Mouse (Mus musculus) MEL (cell line): ENCODE data around the gene Ptpn9. TPM values are rescaled to one million over a fixed set of nuclear protein-coding genes. Genes with fewer than 3 reads are reported as not detected.

Experiments
- DNase-seq: peaks from one replicate; pipeline ENCODE4 v3.0.0; 2011; ENCODE audit warnings: low read depth, low spot score
- H3K27ac ChIP-seq: 2 replicates; pipeline ENCODE4 v1.5.1; 2012; ENCODE audit warnings: low read depth, mild to moderate bottlenecking, control low read depth, low read length, moderate library complexity; ENCODE audit not compliant: control insufficient read depth
- H3K27me3 ChIP-seq, 2 experiments: fragments of 150-350 bp in 1 of 2; sonication (generic) in 1 of 2; 2 replicates each; pipeline ENCODE4 v1.6.1; 2012; ENCODE audit warnings: low read length in 2 of 2, mild to moderate bottlenecking in 2 of 2, improper control_type of control experiment in 1 of 2, moderate library complexity in 1 of 2; ENCODE audit not compliant: insufficient read depth in 2 of 2, control insufficient read depth in 1 of 2
- H3K36me3 ChIP-seq, 2 experiments: 2 replicates each; pipeline ENCODE4 v1.6.1; 2012 to 2014; ENCODE audit warnings: low read length in 2 of 2, improper control_type of control experiment in 1 of 2, inconsistent platforms in 1 of 2, mild to moderate bottlenecking in 1 of 2; ENCODE audit not compliant: insufficient read depth in 2 of 2, control insufficient read depth in 1 of 2
- H3K4me1 ChIP-seq, 2 experiments: fragments of 150-350 bp in 1 of 2; sonication (generic) in 1 of 2; 2 replicates each; pipeline ENCODE4 v1.6.1; 2012; ENCODE audit warnings: low read length in 2 of 2, improper control_type of control experiment in 1 of 2, mild to moderate bottlenecking in 1 of 2; ENCODE audit not compliant: insufficient read depth in 2 of 2, control insufficient read depth in 1 of 2
- H3K4me3 ChIP-seq, 2 experiments: fragments of 150-350 bp in 1 of 2; sonication (generic) in 1 of 2; 2 replicates each; pipeline ENCODE4 v1.5.1; 2012; ENCODE audit warnings: low read depth in 2 of 2, low read length in 2 of 2, mild to moderate bottlenecking in 2 of 2, moderate library complexity in 2 of 2, control low read depth in 1 of 2, improper control_type of control experiment in 1 of 2; ENCODE audit not compliant: control insufficient read depth in 1 of 2, insufficient read depth in 1 of 2
- H3K79me2 ChIP-seq: 2 replicates; pipeline ENCODE4 v1.6.1; 2012; ENCODE audit warnings: mild to moderate bottlenecking, low read length, moderate library complexity; ENCODE audit not compliant: control insufficient read depth, poor library complexity, insufficient read depth
- H3K9ac ChIP-seq: 2 replicates; pipeline ENCODE4 v1.6.1; 2012; ENCODE audit warnings: low read depth, mild to moderate bottlenecking, control low read depth, low read length, moderate library complexity; ENCODE audit not compliant: control insufficient read depth, poor library complexity, severe bottlenecking
- H3K9me3 ChIP-seq: fragments of 150-350 bp; sonication (generic); replicated peaks from 2 replicates; pipeline ENCODE4 v1.6.1; 2012; ENCODE audit warnings: mild to moderate bottlenecking, low read length, improper control_type of control experiment, moderate library complexity; ENCODE audit not compliant: insufficient read depth
- CHD1 ChIP-seq: IDR thresholded peaks from 2 replicates; pipeline ENCODE4 v1.6.1; 2012; ENCODE audit warnings: low read depth, mild to moderate bottlenecking, inconsistent platforms, low read length, improper control_type of control experiment
- CHD2 ChIP-seq: IDR thresholded peaks from 2 replicates; pipeline ENCODE4 v1.6.1; 2011; ENCODE audit warnings: low read length, improper control_type of control experiment
- CTCF ChIP-seq, 3 experiments: IDR thresholded peaks in 2 of 3; conservative IDR thresholded peaks in 1 of 3; 2 replicates each; pipeline ENCODE4 v1.5.1; 2011 to 2012; ENCODE audit warnings: low read length in 3 of 3, low read depth in 2 of 3, mild to moderate bottlenecking in 2 of 3, improper control_type of control experiment in 1 of 3, inconsistent platforms in 1 of 3, mixed read lengths in 1 of 3, moderate library complexity in 1 of 3; ENCODE audit not compliant: control insufficient read depth in 1 of 3, insufficient read depth in 1 of 3, poor library complexity in 1 of 3, severe bottlenecking in 1 of 3
- E2F4 ChIP-seq: IDR thresholded peaks from 2 replicates; pipeline ENCODE4 v1.6.1; 2011; ENCODE audit warnings: low read depth, low read length, improper control_type of control experiment, borderline replicate concordance
- ELF1 ChIP-seq: IDR thresholded peaks from 2 replicates; pipeline ENCODE4 v1.6.1; 2014; ENCODE audit warnings: low read depth, mild to moderate bottlenecking, inconsistent platforms, low read length, improper control_type of control experiment, moderate library complexity
- EP300 ChIP-seq, 2 experiments: IDR thresholded peaks; 2 replicates each; pipeline ENCODE4 v1.6.1; 2011; ENCODE audit warnings: improper control_type of control experiment in 2 of 2, low read length in 2 of 2, low read depth in 1 of 2, mild to moderate bottlenecking in 1 of 2
- ETS1 ChIP-seq: IDR thresholded peaks from 2 replicates; pipeline ENCODE4 v1.6.1; 2012; ENCODE audit warnings: low read depth, mild to moderate bottlenecking, inconsistent platforms, low read length, improper control_type of control experiment, moderate library complexity
- GABPA ChIP-seq: IDR thresholded peaks from 2 replicates; pipeline ENCODE4 v1.6.1; 2012; ENCODE audit warnings: low read depth, mild to moderate bottlenecking, inconsistent platforms, low read length, improper control_type of control experiment, moderate library complexity
- HCFC1 ChIP-seq: IDR thresholded peaks from 2 replicates; pipeline ENCODE4 v1.6.1; 2012; ENCODE audit warnings: low read depth, mild to moderate bottlenecking, inconsistent platforms, low read length, improper control_type of control experiment, moderate library complexity
- KAT2A ChIP-seq: conservative IDR thresholded peaks from 2 replicates; pipeline ENCODE4 v1.6.1; 2012; ENCODE audit warnings: low read depth, low read length, improper control_type of control experiment, inconsistent platforms
- MAFK ChIP-seq: IDR thresholded peaks from 2 replicates; pipeline ENCODE4 v1.6.1; 2011; ENCODE audit warnings: low read depth, mild to moderate bottlenecking, low read length, improper control_type of control experiment, borderline replicate concordance
- MAX ChIP-seq: IDR thresholded peaks from 2 replicates; pipeline ENCODE4 v1.6.1; 2011; ENCODE audit warnings: low read length, improper control_type of control experiment
- MAZ ChIP-seq: IDR thresholded peaks from 2 replicates; pipeline ENCODE4 v1.6.1; 2012; ENCODE audit warnings: low read depth, mild to moderate bottlenecking, inconsistent platforms, low read length, improper control_type of control experiment
- MXI1 ChIP-seq: IDR thresholded peaks from 2 replicates; pipeline ENCODE4 v1.6.1; 2011; ENCODE audit warnings: mild to moderate bottlenecking, low read depth, low read length, improper control_type of control experiment
- MYC ChIP-seq: IDR thresholded peaks from 2 replicates; pipeline ENCODE4 v1.6.1; 2011; ENCODE audit warnings: low read depth, mild to moderate bottlenecking, low read length, improper control_type of control experiment, moderate library complexity
- NELFE ChIP-seq: IDR thresholded peaks from 2 replicates; pipeline ENCODE4 v1.6.1; 2011; ENCODE audit warnings: low read depth, low read length, improper control_type of control experiment
- NRF1 ChIP-seq: IDR thresholded peaks from 2 replicates; pipeline ENCODE4 v1.6.1; 2014; ENCODE audit warnings: low read depth, mild to moderate bottlenecking, inconsistent platforms, low read length, improper control_type of control experiment, moderate library complexity; ENCODE audit not compliant: poor library complexity, insufficient read depth, severe bottlenecking
- POLR2A ChIP-seq, 2 experiments: IDR thresholded peaks; 2 replicates each; pipeline ENCODE4 v1.6.1; 2011 to 2012; ENCODE audit warnings: low read length in 2 of 2, mild to moderate bottlenecking in 2 of 2, control low read depth in 1 of 2, improper control_type of control experiment in 1 of 2, low read depth in 1 of 2, moderate library complexity in 1 of 2; ENCODE audit not compliant: control insufficient read depth in 1 of 2, insufficient read depth in 1 of 2, poor library complexity in 1 of 2
- POLR2AphosphoS5 ChIP-seq: IDR thresholded peaks from 2 replicates; pipeline ENCODE4 v1.6.1; 2012; ENCODE audit warnings: low read depth, borderline replicate concordance, mild to moderate bottlenecking, inconsistent platforms, low read length, moderate library complexity, mixed read lengths
- RCOR1 ChIP-seq: IDR thresholded peaks from 2 replicates; pipeline ENCODE4 v1.6.1; 2012; ENCODE audit warnings: low read depth, mild to moderate bottlenecking, inconsistent platforms, low read length, improper control_type of control experiment
- SIN3A ChIP-seq: IDR thresholded peaks from 2 replicates; pipeline ENCODE4 v1.6.1; 2012; ENCODE audit warnings: low read length, improper control_type of control experiment, inconsistent platforms
- TBP ChIP-seq: IDR thresholded peaks from 2 replicates; pipeline ENCODE4 v1.8.0; 2011; ENCODE audit warnings: low read depth, low read length, improper control_type of control experiment
- UBTF ChIP-seq: IDR thresholded peaks from 2 replicates; pipeline ENCODE4 v1.6.1; 2012; ENCODE audit warnings: low read depth, mild to moderate bottlenecking, inconsistent platforms, low read length, improper control_type of control experiment, moderate library complexity, borderline replicate concordance; ENCODE audit not compliant: insufficient read depth
- USF1 ChIP-seq: IDR thresholded peaks from 2 replicates; pipeline ENCODE4 v1.6.1; 2014; ENCODE audit warnings: low read depth, mild to moderate bottlenecking, inconsistent platforms, low read length, improper control_type of control experiment, moderate library complexity
- ZMIZ1 ChIP-seq: IDR thresholded peaks from 2 replicates; pipeline ENCODE4 v1.6.1; 2012; ENCODE audit warnings: low read depth, mild to moderate bottlenecking, inconsistent platforms, low read length, improper control_type of control experiment, moderate library complexity
- ZNF384 ChIP-seq: IDR thresholded peaks from 2 replicates; pipeline ENCODE4 v1.6.1; 2012; ENCODE audit warnings: low read depth, mild to moderate bottlenecking, inconsistent platforms, low read length, improper control_type of control experiment
- polyA plus RNA-seq, 2 experiments: library from polyadenylated mRNA; stranded (reverse) in 1 of 2; unstranded in 1 of 2; fragments of >175 nt in 1 of 2; fragments of >200 nt in 1 of 2; gene quantifications; 2 replicates each; pipeline versions ENCODE4 v1.2.1 to v1.2.4; 2012; ENCODE audit warnings: low replicate concordance in 2 of 2, low read depth in 1 of 2; ENCODE audit not compliant: insufficient read length in 2 of 2, insufficient read depth in 1 of 2, missing spikeins in 1 of 2
- total RNA-seq: library from RNA; depleted of rRNA; stranded (reverse); fragments of 300-350 nt; gene quantifications from 2 replicates; pipeline ENCODE4 v1.2.3, GENCODE M21; 2012

The Ptpn9 gene
- total and polyA plus RNA-seq, 3 experiments: 10.6 to 24.3 TPM; not detected in 1

DNA sequence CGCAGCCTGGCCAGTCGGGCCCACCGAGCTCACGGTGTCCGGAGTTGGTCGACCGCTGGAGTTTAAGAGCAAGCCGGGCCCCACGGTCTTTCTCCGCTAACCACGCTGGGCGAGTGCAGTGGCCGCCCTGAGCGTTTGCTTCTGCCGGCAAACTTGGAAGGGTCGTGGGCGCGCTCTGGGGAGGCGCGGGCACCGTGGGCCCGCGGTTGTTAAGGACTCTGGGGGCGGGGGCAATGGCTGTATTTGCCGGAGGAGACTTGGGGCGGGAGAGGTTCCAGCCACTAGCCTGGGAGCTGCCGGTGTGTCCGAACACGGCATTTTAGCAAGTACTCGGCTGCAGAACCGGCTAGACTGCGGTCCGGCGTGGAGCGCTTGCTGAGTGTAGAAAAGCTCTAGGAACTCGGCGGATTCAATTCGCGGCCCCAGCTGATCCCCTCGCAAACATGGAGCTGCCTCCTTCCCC is 77.8 kb downstream of the Ptpn9 start:
- peaks cover 7 to 17% of the 10 kb centered on the region in 2 experiments for H3K4me1 ChIP-seq

GRCm38 (mm10) chr9:57072989-57073789 is 78.5 kb downstream of the Ptpn9 start:
- TF ChIP-seq GABPA: no peak
- peak; percentile 97 for TF ChIP-seq MAZ
- TF ChIP-seq MYC: peak; percentile 98
- peak; percentile 98 for TF ChIP-seq MAX
- TF ChIP-seq CTCF (IDR thresholded peaks at IDR 0.05 in 2 of 3, conservative IDR thresholded peaks at IDR 0.05 in 1 of 3; ENCODE audit: control insufficient read depth in 1 of 3, insufficient read depth in 1 of 3, low read depth in 2 of 3, low read length in 3 of 3, poor library complexity in 1 of 3, severe bottlenecking in 1 of 3): peak in 2 of 3 experiments; percentile 18 to 36; a peak in 2 of 6 replicates
- peak; percentile 57 for TF ChIP-seq ELF1
- peak; percentile 95; the same call in 1 of the 2 replicates for TF ChIP-seq SIN3A
- TF ChIP-seq CHD2: peak; percentile 44
- no peak for TF ChIP-seq E2F4
- TF ChIP-seq POLR2A (IDR thresholded peaks at IDR 0.05; ENCODE audit: control insufficient read depth in 1 of 2, insufficient read depth in 1 of 2, low read depth in 1 of 2, low read length in 2 of 2, poor library complexity in 1 of 2): peak; percentile 67 to 77
- peak; percentile 62 for TF ChIP-seq HCFC1
- peak in 1 of 2 experiments; percentile 31; a peak in 1 of 4 replicates for TF ChIP-seq EP300 (IDR thresholded peaks at IDR 0.05; ENCODE audit: low read depth in 1 of 2, low read length in 2 of 2)
- no peak for TF ChIP-seq POLR2AphosphoS5
- peak; percentile 59 for TF ChIP-seq NRF1
- TF ChIP-seq MXI1: peak; percentile 97
- 0 out of 2 replicates have a peak, but pooled peaks have one; percentile 2 for TF ChIP-seq ETS1
- TF ChIP-seq TBP: peak; percentile 58; the same call in 1 of the 2 replicates
- TF ChIP-seq CHD1: no peak
- peak; percentile 61 for TF ChIP-seq NELFE
- peak; percentile 62; the same call in 1 of the 2 replicates for TF ChIP-seq USF1
- TF ChIP-seq RCOR1: peak; percentile 17; the same call in 1 of the 2 replicates
- peak; percentile 53 for TF ChIP-seq KAT2A
- TF ChIP-seq ZNF384: peak; percentile 97
- TF ChIP-seq MAFK: no peak
- TF ChIP-seq ZMIZ1: peak; percentile 37
- TF ChIP-seq, all 39 proteins: peak for 20
- peaks cover 7 to 17% of the 10 kb centered on the region in 2 experiments for H3K4me1 ChIP-seq
- H3K27ac ChIP-seq: peak overlapping the region; percentile 97
- peak; percentile 100 for DNase-seq
- H3K9me3 ChIP-seq: no peaks in the 10 kb centered on the region
- H3K9ac ChIP-seq: peak overlapping the region; percentile 91
- H3K27me3 ChIP-seq: no peaks in the 10 kb centered on the region
- peaks cover 0 to 15% of the 10 kb centered on the region in 2 experiments; a peak in 2 of 4 replicates for H3K36me3 ChIP-seq
- peaks cover 30% of the 10 kb centered on the region for H3K79me2 ChIP-seq
- H3K4me3 ChIP-seq: peak overlapping the region; percentile 92 to 97

More for the DNA sequence above, 77.8 kb downstream of the Ptpn9 start:
- Histone ChIP-seq H3K36me3 (peaks cover 0 to 15% of the 10 kb centered on the region in 2 experiments; a peak in 2 of 4 replicates), H3K4me3 (peak overlapping the region; percentile 92 to 97), H3K9ac (peak overlapping the region; percentile 91), H3K79me2 (peaks cover 26% of the 10 kb centered on the region), H3K27ac (peak overlapping the region; percentile 97), H3K9me3 (no peaks in the 10 kb centered on the region), H3K27me3 (no peaks in the 10 kb centered on the region)
- TF ChIP-seq UBTF (0 out of 2 replicates have a peak, but pooled peaks have one; percentile 4), ETS1 (no peak), MXI1 (peak; percentile 11; the same call in 1 of the 2 replicates), TBP (no peak), POLR2A (IDR thresholded peaks at IDR 0.05; ENCODE audit: control insufficient read depth in 1 of 2, insufficient read depth in 1 of 2, low read depth in 1 of 2, low read length in 2 of 2, poor library complexity in 1 of 2) (no peak)
- no peak for DNase-seq
